In genomic region chr8:90011682-90012409, GRCm38 (mm10) we compare ENCODE assay signal across 17 mouse cellular contexts.
A peak's percentile ranks its signal among the peaks of the same experiment; 100 is the strongest.
DNase-seq lines count a peak whose midpoint lies in the region; ATAC-seq and TF ChIP-seq lines count a peak whose summit lies in the region.
"Had no signal": no experiment of that assay in that cellular context is flagged by ENCODE, and none has a peak within 500 bp of the region (broad histone marks: within the 10 kb centered on the region; RNA-seq: fewer than 3 reads in every experiment).

No protein-coding gene starts in this region.

- H3K4me3 ChIP-seq in neural tube, embryonic 13.5 days = no peak overlapping the region
- no peak overlapping the region for H3K4me3 ChIP-seq in kidney, postnatal 0 days (replicated peaks; ENCODE audit: low read depth, low read length)
- H3K4me3 ChIP-seq in midbrain, embryonic 14.5 days (replicated peaks; ENCODE audit: low read depth, low read length) = no peak overlapping the region
- H3K4me3 ChIP-seq: liver, embryonic 15.5 days; stomach, embryonic 15.5 days had no signal

- H3K27ac ChIP-seq in neural tube, embryonic 13.5 days (replicated peaks) = peak overlapping the region; percentile 67
- no peak overlapping the region for H3K27ac ChIP-seq in kidney, postnatal 0 days
- no peak overlapping the region for H3K27ac ChIP-seq in midbrain, embryonic 14.5 days (replicated peaks; ENCODE audit: low read depth, low read length)
- H3K27ac ChIP-seq: liver, embryonic 15.5 days; stomach, embryonic 15.5 days had no signal

- no peak for TF ChIP-seq CTCF in kidney, postnatal 0 days (IDR thresholded peaks at IDR 0.05; ENCODE audit: low read depth)

- intact Hi-C loops in heart, postnatal 14 days (cut with DNase I) = no loop called here

- ATAC-seq in neural tube, embryonic 13.5 days (ENCODE audit: low read depth) = no peak
- ATAC-seq in kidney, postnatal 0 days (replicated peaks; ENCODE audit: low FRiP score, low read depth) = peak; percentile 59; the same call in 1 of the 2 replicates
- no peak for ATAC-seq in midbrain, embryonic 14.5 days (ENCODE audit: low FRiP score, low TSS enrichment)
- ATAC-seq: activated CD4-positive, CD25-positive, alpha-beta regulatory T cell, adult 4 months; hindbrain, embryonic 16.5 days had no signal

- WGBS in neural tube, embryonic 13.5 days = 49% methylated on average over 6 of the region's 6 CpGs
- WGBS in kidney, postnatal 0 days = 58% methylated on average over 6 of the region's 6 CpGs
- 73% methylated on average over 6 of the region's 6 CpGs for WGBS in midbrain, embryonic 14.5 days

- H3K9ac ChIP-seq in neural tube, embryonic 13.5 days = no peak overlapping the region
- H3K9ac ChIP-seq in kidney, postnatal 0 days (ENCODE audit: low read depth, low read length) = no peak overlapping the region
- H3K9ac ChIP-seq in midbrain, embryonic 14.5 days (replicated peaks; ENCODE audit: low read length) = no peak overlapping the region
- H3K9ac ChIP-seq: liver, embryonic 15.5 days; stomach, embryonic 15.5 days had no signal

- DNase-seq in heart, adult 11 months = peak; percentile 85
- DNase-seq in heart, postnatal 14 days = no peak
- no peak for DNase-seq in neural tube, embryonic 10.5 days (ENCODE audit: extremely low spot score, low spot score)
- DNase-seq in kidney, postnatal 0 days (ENCODE audit: low spot score) = peak; percentile 33
- DNase-seq in midbrain, embryonic 14.5 days = no peak
- no peak for DNase-seq in B cell, adult 2 months
- DNase-seq in ovary, adult 18-20 months (ENCODE audit: low spot score) = no peak
- DNase-seq: cerebellum, adult 2 months; gastrocnemius, postnatal 36 days; lung, postnatal 10 days; right cerebral cortex, adult 18-20 months; spleen, adult 18-20 months had no signal

- H3K4me1 ChIP-seq in neural tube, embryonic 13.5 days (replicated peaks) = peaks cover 21% of the 10 kb centered on the region
- H3K4me1 ChIP-seq in kidney, postnatal 0 days (replicated peaks; ENCODE audit: insufficient read depth, low read length) = no peaks in the 10 kb centered on the region
- no peaks in the 10 kb centered on the region for H3K4me1 ChIP-seq in midbrain, embryonic 14.5 days (ENCODE audit: control insufficient read depth, insufficient read depth, low read length)
- H3K4me1 ChIP-seq: liver, embryonic 15.5 days had no signal

- no peaks in the 10 kb centered on the region for H3K27me3 ChIP-seq in neural tube, embryonic 13.5 days
- H3K27me3 ChIP-seq in kidney, postnatal 0 days (ENCODE audit: insufficient read depth, low read length) = no peaks in the 10 kb centered on the region
- no peaks in the 10 kb centered on the region for H3K27me3 ChIP-seq in midbrain, embryonic 14.5 days (ENCODE audit: control insufficient read depth, insufficient read depth, low read length)
- H3K27me3 ChIP-seq: liver, embryonic 15.5 days; stomach, embryonic 15.5 days had no signal

- H3K36me3 ChIP-seq in neural tube, embryonic 13.5 days = no peaks in the 10 kb centered on the region
- H3K36me3 ChIP-seq in kidney, postnatal 0 days (ENCODE audit: insufficient read depth, low read length) = no peaks in the 10 kb centered on the region
- no peaks in the 10 kb centered on the region for H3K36me3 ChIP-seq in midbrain, embryonic 14.5 days (ENCODE audit: control insufficient read depth, insufficient read depth, low read length)
- H3K36me3 ChIP-seq: liver, embryonic 15.5 days; stomach, embryonic 15.5 days had no signal

- no peak overlapping the region for H3K4me2 ChIP-seq in neural tube, embryonic 13.5 days
- no peak overlapping the region for H3K4me2 ChIP-seq in kidney, postnatal 0 days (ENCODE audit: low read length)
- no peak overlapping the region for H3K4me2 ChIP-seq in midbrain, embryonic 14.5 days (ENCODE audit: low read length)
- H3K4me2 ChIP-seq: liver, embryonic 15.5 days; stomach, embryonic 15.5 days had no signal

- H3K9me3 ChIP-seq in neural tube, embryonic 13.5 days = no peaks in the 10 kb centered on the region
- no peaks in the 10 kb centered on the region for H3K9me3 ChIP-seq in kidney, postnatal 0 days (replicated peaks; ENCODE audit: low read length)
- H3K9me3 ChIP-seq in midbrain, embryonic 14.5 days (ENCODE audit: control insufficient read depth, low read length) = no peaks in the 10 kb centered on the region; the same call in none of the 2 replicates
- H3K9me3 ChIP-seq: liver, embryonic 15.5 days; stomach, embryonic 15.5 days had no signal

Comparison
In these comparisons a context has a peak if more than half of its experiments do, and no peak if none do; other contexts are left out.
1. DNase-seq: peak in heart, adult 11 months (single experiment) and kidney, postnatal 0 days (single experiment); none in heart, postnatal 14 days (0 of 2), neural tube, embryonic 10.5 days (single experiment), midbrain, embryonic 14.5 days (single experiment), B cell, adult 2 months (0 of 2) and ovary, adult 18-20 months (single experiment).